Mouse (Mus musculus) embryonic facial prominence, embryonic 11.5 days (tissue): Measurements from ENCODE around the gene Tbc1d9b. TPM values are rescaled to one million over a fixed set of nuclear protein-coding genes. Genes with fewer than 3 reads are reported as not detected.
"Not testable (repeated sequence)": the region's sequence is repeated elsewhere in the genome, so short reads cannot be mapped to it uniquely, and the experiment has no call there.

Source experiments
- ATAC-seq: fragments of 200-750 bp; cut with Nextera tagmentation; replicated peaks from 2 replicates; pipeline ENCODE4 v1.8.0; 2017; ENCODE audit warnings: low read depth; ENCODE audit not compliant: insufficient number of reproducible peaks, low FRiP score, low TSS enrichment
- DNase-seq: peaks from one replicate; pipeline ENCODE4 v3.0.0-alpha.2; 2015; ENCODE audit warnings: low spot score
- H3K27ac ChIP-seq: fragments of 300-500 bp; sonication (generic); replicated peaks from 2 replicates; pipeline ENCODE4 v1.5.1; 2014; ENCODE audit warnings: mild to moderate bottlenecking, low read depth, low read length, control low read depth
- H3K27me3 ChIP-seq: fragments of 300-500 bp; sonication (generic); 2 replicates; pipeline ENCODE4 v1.6.1; 2014; ENCODE audit warnings: mild to moderate bottlenecking, low read length, moderate library complexity, mixed read lengths; ENCODE audit not compliant: control insufficient read depth, insufficient read depth
- H3K36me3 ChIP-seq: fragments of 300-500 bp; sonication (generic); replicated peaks from 2 replicates; pipeline ENCODE4 v1.6.1; 2014; ENCODE audit warnings: low read depth, mild to moderate bottlenecking, low read length, moderate library complexity, mixed read lengths; ENCODE audit not compliant: control insufficient read depth, insufficient read depth
- H3K4me1 ChIP-seq: fragments of 300-500 bp; sonication (generic); 2 replicates; pipeline ENCODE4 v1.6.1; 2014; ENCODE audit warnings: low read length, mixed read lengths; ENCODE audit not compliant: control insufficient read depth, insufficient read depth
- H3K4me2 ChIP-seq: fragments of 300-500 bp; sonication (generic); 2 replicates; pipeline ENCODE4 v1.6.1; 2014; ENCODE audit warnings: low read depth, mild to moderate bottlenecking, control low read depth, low read length, moderate library complexity
- H3K4me3 ChIP-seq: fragments of 300-500 bp; sonication (generic); 2 replicates; pipeline ENCODE4 v1.5.1; 2014; ENCODE audit warnings: low read depth, low read length, control low read depth
- H3K9ac ChIP-seq: fragments of 300-500 bp; sonication (generic); replicated peaks from 2 replicates; pipeline ENCODE4 v1.6.1; 2014; ENCODE audit warnings: mild to moderate bottlenecking, control low read depth, low read length
- H3K9me3 ChIP-seq: fragments of 300-500 bp; sonication (generic); replicated peaks from 2 replicates; pipeline ENCODE4 v1.6.1; 2016; ENCODE audit warnings: mild to moderate bottlenecking, low read length, inconsistent platforms, mixed read lengths; ENCODE audit not compliant: control insufficient read depth
- WGBS: fragments of 180-500 bp; shearing (Covaris S2); extraction: QIAGEN DNeasy Blood & Tissue Kit; methylation state at CpG from one replicate; pipeline ENCODE4 v1.1.7; 2014; 5-methylcytosine and 5-hydroxymethylcytosine counted together
- polyA plus RNA-seq: library from polyadenylated mRNA; unstranded; fragments of >200 nt; fragmentation: Nextera tagmentation; extraction: Ambion mirVana; gene quantifications from 2 replicates; pipeline ENCODE4 v1.2.1, GENCODE M21; 2014

Gene Tbc1d9b
- polyA plus RNA-seq, 1 experiment from 2014 or later: 26.0 TPM

GRCm38 (mm10) chr11:50098961-50099481, 32.2 kb upstream of the Tbc1d9b start:
- Histone ChIP-seq H3K9me3 (no peaks in the 10 kb centered on the region), H3K36me3 (no peaks in the 10 kb centered on the region; the same call in 1 of the 2 replicates)

DNA sequence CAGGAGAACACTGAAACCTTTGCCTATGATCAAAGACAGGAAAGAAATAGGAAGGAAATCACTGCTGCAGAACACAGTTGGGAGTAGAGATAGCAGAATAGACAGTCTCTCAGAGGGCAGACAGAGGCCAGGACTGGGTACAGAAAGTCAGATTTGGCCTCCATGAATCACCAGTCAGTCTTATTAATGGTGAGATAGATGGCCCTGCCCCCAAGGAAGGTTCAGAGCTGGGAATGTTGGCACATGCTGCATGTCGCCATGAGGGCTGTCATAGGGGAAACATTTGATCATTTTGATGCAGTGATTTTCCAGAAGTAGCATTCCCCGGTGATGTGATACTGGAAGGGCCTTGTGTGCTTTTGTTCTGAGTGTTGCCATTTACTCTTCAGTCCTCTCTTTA, 31.5 kb upstream of the Tbc1d9b start:
- Histone ChIP-seq H3K27ac (no peak overlapping the region), H3K9me3 (no peaks in the 10 kb centered on the region), H3K4me3 (no peak overlapping the region), H3K4me2 (no peak overlapping the region), H3K27me3 (no peaks in the 10 kb centered on the region), H3K4me1 (no peaks in the 10 kb centered on the region), H3K36me3 (0 out of 2 replicates have a peak, but pooled peaks cover under 1% of the 10 kb centered on the region), H3K9ac (no peak overlapping the region)
- no peak for ATAC-seq
- DNase-seq: no peak
- WGBS: 86% methylated on average over 2 of the region's 2 CpGs

More at GRCm38 (mm10) chr11:50098961-50099481, 32.2 kb upstream of the Tbc1d9b start:
- no peaks in the 10 kb centered on the region for H3K4me1 ChIP-seq
- H3K4me3 ChIP-seq: no peak overlapping the region
- no peak for DNase-seq
- H3K4me2 ChIP-seq: no peak overlapping the region
- WGBS: 87% methylated on average over 8 of the region's 8 CpGs
- no peaks in the 10 kb centered on the region for H3K27me3 ChIP-seq
- no peak overlapping the region for H3K9ac ChIP-seq
- H3K27ac ChIP-seq: no peak overlapping the region
- no peak for ATAC-seq

DNA sequence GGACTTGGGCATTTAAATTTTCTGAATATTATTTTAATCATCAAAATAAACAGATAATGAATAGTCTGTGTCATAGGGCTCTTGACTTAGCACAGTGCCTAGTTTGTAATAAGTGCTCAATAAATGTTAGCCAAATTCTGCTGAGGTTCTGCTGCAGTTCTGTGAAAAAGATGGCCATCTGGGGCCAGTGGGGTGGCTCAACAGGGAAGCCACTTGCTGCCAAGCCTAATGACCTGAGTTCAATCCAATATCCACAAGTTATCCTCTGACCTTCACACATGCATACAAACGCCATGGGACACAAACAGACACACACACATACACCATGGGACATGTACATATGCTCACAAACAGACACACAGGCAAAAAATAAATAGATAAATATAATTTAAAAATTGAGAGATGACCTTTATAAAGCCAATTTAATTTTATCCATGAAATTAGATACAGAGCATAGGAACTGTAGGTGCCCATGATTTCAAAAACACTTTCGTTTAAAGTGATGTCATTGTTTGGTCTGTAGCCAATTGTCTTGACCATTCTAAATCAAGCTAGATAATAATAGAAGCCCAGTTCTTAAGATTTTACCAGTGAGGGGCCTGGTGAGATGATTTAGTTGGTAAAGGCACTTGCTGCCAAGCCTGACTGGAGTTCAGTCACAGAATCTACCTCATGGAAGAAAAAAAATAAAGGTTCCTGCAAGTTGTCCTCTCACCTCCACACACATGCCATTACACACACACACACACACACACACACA, 30.5 kb upstream of the Tbc1d9b start:
- WGBS: 91% methylated on average over 2 of the region's 2 CpGs
- no peak overlapping the region for H3K9ac ChIP-seq
- H3K27me3 ChIP-seq: no peaks in the 10 kb centered on the region
- ATAC-seq (no peak), DNase-seq (no peak)
- no peaks in the 10 kb centered on the region for H3K9me3 ChIP-seq
- no peak overlapping the region for H3K4me2 ChIP-seq
- H3K27ac ChIP-seq: no peak overlapping the region
- H3K36me3 ChIP-seq: peaks cover 3% of the 10 kb centered on the region; the same call in 1 of the 2 replicates
- H3K4me3 ChIP-seq: no peak overlapping the region
- no peaks in the 10 kb centered on the region for H3K4me1 ChIP-seq

GRCm38 (mm10) chr11:50101962-50102361, 29.2 kb upstream of the Tbc1d9b start:
- H3K4me2 ChIP-seq, H3K4me3 ChIP-seq, ATAC-seq, H3K27ac ChIP-seq, H3K9ac ChIP-seq, DNase-seq, H3K9me3 ChIP-seq, H3K36me3 ChIP-seq, H3K4me1 ChIP-seq, H3K27me3 ChIP-seq: not testable (repeated sequence)
- 91% methylated on average over 4 of the region's 4 CpGs for WGBS

DNA sequence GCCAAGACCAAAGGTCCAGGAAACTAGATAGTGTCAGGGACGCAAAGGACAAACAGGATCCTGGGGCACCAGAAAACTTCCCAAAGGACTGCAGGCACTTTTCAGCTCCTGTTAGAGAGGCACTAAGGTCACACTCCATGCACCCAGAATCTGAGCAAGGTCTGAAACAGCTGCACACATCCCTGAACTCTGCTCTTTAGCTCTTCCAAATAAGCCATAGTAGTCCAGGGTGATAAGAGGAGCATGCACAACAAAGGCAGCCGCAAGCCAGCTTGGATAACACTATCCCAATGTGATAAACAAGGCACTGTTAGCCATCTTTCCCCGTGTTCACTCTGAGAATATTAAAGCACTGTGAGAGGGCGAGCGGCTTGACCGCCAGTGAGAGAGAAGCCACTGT, 27.2 kb upstream of the Tbc1d9b start:
- H3K4me3 ChIP-seq: no peak overlapping the region
- no peak for ATAC-seq
- no peaks in the 10 kb centered on the region for H3K9me3 ChIP-seq
- H3K9ac ChIP-seq: no peak overlapping the region
- no peak for DNase-seq
- H3K27me3 ChIP-seq: no peaks in the 10 kb centered on the region
- H3K4me1 ChIP-seq: no peaks in the 10 kb centered on the region
- 92% methylated on average over 6 of the region's 6 CpGs for WGBS
- H3K36me3 ChIP-seq: peaks cover 3% of the 10 kb centered on the region; the same call in 1 of the 2 replicates
- H3K4me2 ChIP-seq: no peak overlapping the region
- no peak overlapping the region for H3K27ac ChIP-seq

GRCm38 (mm10) chr11:50105237-50105636, 26.0 kb upstream of the Tbc1d9b start:
- no peak overlapping the region for H3K4me3 ChIP-seq
- 90% methylated on average over 5 of the region's 5 CpGs for WGBS
- no peak for ATAC-seq
- no peaks in the 10 kb centered on the region for H3K4me1 ChIP-seq
- peaks cover 3% of the 10 kb centered on the region; the same call in 1 of the 2 replicates for H3K36me3 ChIP-seq
- no peaks in the 10 kb centered on the region for H3K27me3 ChIP-seq
- DNase-seq: no peak
- H3K27ac ChIP-seq: no peak overlapping the region
- H3K9ac ChIP-seq: no peak overlapping the region
- no peaks in the 10 kb centered on the region for H3K9me3 ChIP-seq
- no peak overlapping the region for H3K4me2 ChIP-seq

GRCm38 (mm10) chr11:50106024-50106423, 25.2 kb upstream of the Tbc1d9b start:
- no peak overlapping the region for H3K9ac ChIP-seq
- ATAC-seq (no peak), DNase-seq (no peak)
- WGBS: 78% methylated on average over 7 of the region's 7 CpGs
- no peaks in the 10 kb centered on the region for H3K27me3 ChIP-seq
- no peaks in the 10 kb centered on the region for H3K9me3 ChIP-seq
- H3K36me3 ChIP-seq: peaks cover 3% of the 10 kb centered on the region; the same call in 1 of the 2 replicates
- H3K4me3 ChIP-seq: no peak overlapping the region
- no peak overlapping the region for H3K27ac ChIP-seq
- no peaks in the 10 kb centered on the region for H3K4me1 ChIP-seq
- no peak overlapping the region for H3K4me2 ChIP-seq

GRCm38 (mm10) chr11:50108823-50109244, 22.4 kb upstream of the Tbc1d9b start:
- 72% methylated on average over 8 of the region's 8 CpGs for WGBS
- no peaks in the 10 kb centered on the region for H3K27me3 ChIP-seq
- ATAC-seq: no peak

More at GRCm38 (mm10) chr11:50108823-50109244, 22.4 kb upstream of the Tbc1d9b start:
- Histone ChIP-seq H3K4me1 (no peaks in the 10 kb centered on the region), H3K9me3 (no peaks in the 10 kb centered on the region), H3K36me3 (peaks cover 3% of the 10 kb centered on the region; the same call in 1 of the 2 replicates), H3K4me3 (no peak overlapping the region), H3K4me2 (no peak overlapping the region), H3K9ac (no peak overlapping the region), H3K27ac (no peak overlapping the region)
- no peak for DNase-seq
